21 mouse cellular contexts compared by ENCODE assay signal in genomic region chr1:87520467-87520866, GRCm38 (mm10). TPM values are rescaled to one million over a fixed set of nuclear protein-coding genes. Genes with fewer than 3 reads are reported as not detected.
A peak's percentile ranks its signal among the peaks of the same experiment; 100 is the strongest.
DNase-seq lines count a peak whose midpoint lies in the region; ATAC-seq lines count a peak whose summit lies in the region.
"Had no signal": no experiment of that assay in that cellular context is flagged by ENCODE, and none has a peak within 500 bp of the region (broad histone marks: within the 10 kb centered on the region; RNA-seq: fewer than 3 reads in every experiment).

No protein-coding gene starts in this region.

- no peaks in the 10 kb centered on the region for H3K4me1 ChIP-seq in heart, embryonic 13.5 days
- no peaks in the 10 kb centered on the region for H3K4me1 ChIP-seq in lung, embryonic 15.5 days
- no peaks in the 10 kb centered on the region for H3K4me1 ChIP-seq in embryonic facial prominence, embryonic 14.5 days (ENCODE audit: control insufficient read depth, insufficient read depth, low read length)
- no peaks in the 10 kb centered on the region for H3K4me1 ChIP-seq in limb, embryonic 15.5 days
- H3K4me1 ChIP-seq: liver, embryonic 15.5 days had no signal

- H3K4me3 ChIP-seq in heart, embryonic 13.5 days = no peak overlapping the region
- H3K4me3 ChIP-seq in lung, embryonic 15.5 days = no peak overlapping the region
- H3K4me3 ChIP-seq in embryonic facial prominence, embryonic 14.5 days (ENCODE audit: low read depth, low read length) = no peak overlapping the region
- no peak overlapping the region for H3K4me3 ChIP-seq in limb, embryonic 15.5 days
- H3K4me3 ChIP-seq: liver, embryonic 15.5 days had no signal

- no peaks in the 10 kb centered on the region for H3K27me3 ChIP-seq in heart, embryonic 13.5 days (replicated peaks)
- no peaks in the 10 kb centered on the region for H3K27me3 ChIP-seq in lung, embryonic 15.5 days
- H3K27me3 ChIP-seq in embryonic facial prominence, embryonic 14.5 days (replicated peaks; ENCODE audit: control insufficient read depth, insufficient read depth, low read length) = no peaks in the 10 kb centered on the region
- H3K27me3 ChIP-seq in limb, embryonic 15.5 days = 0 out of 2 replicates have a peak, but pooled peaks cover 3% of the 10 kb centered on the region
- H3K27me3 ChIP-seq: liver, embryonic 15.5 days had no signal

- no peak for ATAC-seq in heart, embryonic 13.5 days (ENCODE audit: extremely low read depth, insufficient number of reproducible peaks, low FRiP score, low TSS enrichment)
- ATAC-seq in lung, embryonic 15.5 days (ENCODE audit: borderline replicate concordance, extremely low read depth, low FRiP score, low TSS enrichment) = no peak
- ATAC-seq in embryonic facial prominence, embryonic 14.5 days (ENCODE audit: low read depth) = no peak
- no peak for ATAC-seq in limb, embryonic 15.5 days (ENCODE audit: insufficient number of reproducible peaks, low FRiP score, low TSS enrichment, low read depth)
- ATAC-seq: CD4-positive, CD25-positive, alpha-beta regulatory T cell, adult 4 months had no signal

- H3K36me3 ChIP-seq in heart, embryonic 13.5 days = no peaks in the 10 kb centered on the region
- no peaks in the 10 kb centered on the region for H3K36me3 ChIP-seq in lung, embryonic 15.5 days
- no peaks in the 10 kb centered on the region for H3K36me3 ChIP-seq in embryonic facial prominence, embryonic 14.5 days (ENCODE audit: control insufficient read depth, insufficient read depth, low read length)
- no peaks in the 10 kb centered on the region for H3K36me3 ChIP-seq in limb, embryonic 15.5 days
- H3K36me3 ChIP-seq: liver, embryonic 15.5 days had no signal

- intact Hi-C loops in heart, postnatal 36 days (cut with DNase I) = no loop called here

- H3K4me2 ChIP-seq in heart, embryonic 13.5 days = peak overlapping the region; percentile 25
- H3K4me2 ChIP-seq in lung, embryonic 15.5 days = peak overlapping the region; percentile 24
- peak overlapping the region; percentile 36; the same call in 1 of the 2 replicates for H3K4me2 ChIP-seq in embryonic facial prominence, embryonic 14.5 days (ENCODE audit: low read depth, low read length)
- 0 out of 2 replicates have a peak overlapping the region, but pooled peaks have one; percentile 17 for H3K4me2 ChIP-seq in limb, embryonic 15.5 days
- H3K4me2 ChIP-seq: liver, embryonic 15.5 days had no signal

- no peak for DNase-seq in heart, postnatal 36 days
- DNase-seq in lung, postnatal 36 days = no peak
- no peak for DNase-seq in embryonic facial prominence, embryonic 14.5 days (ENCODE audit: low spot score)
- no peak for DNase-seq in cerebellum, postnatal 10 days
- DNase-seq: adrenal gland, postnatal 14 days; cerebellum, adult 9-11 months; kidney, adult 11 months; kidney, postnatal 25 days; left cerebral cortex, postnatal 4 days; lung, postnatal 4 days; thymus, adult 18-20 months had no signal

- no peak overlapping the region for H3K9ac ChIP-seq in heart, embryonic 13.5 days
- H3K9ac ChIP-seq in lung, embryonic 15.5 days = no peak overlapping the region
- H3K9ac ChIP-seq in embryonic facial prominence, embryonic 14.5 days (ENCODE audit: low read depth, low read length) = no peak overlapping the region
- H3K9ac ChIP-seq in limb, embryonic 15.5 days = no peak overlapping the region
- H3K9ac ChIP-seq: liver, embryonic 15.5 days had no signal

- no peak overlapping the region for H3K27ac ChIP-seq in heart, embryonic 13.5 days (replicated peaks)
- H3K27ac ChIP-seq in lung, embryonic 15.5 days = no peak overlapping the region
- H3K27ac ChIP-seq in embryonic facial prominence, embryonic 14.5 days (replicated peaks; ENCODE audit: low read depth, low read length) = no peak overlapping the region
- H3K27ac ChIP-seq in limb, embryonic 15.5 days = no peak overlapping the region
- H3K27ac ChIP-seq: liver, embryonic 15.5 days had no signal

- H3K9me3 ChIP-seq in heart, embryonic 13.5 days = no peaks in the 10 kb centered on the region
- H3K9me3 ChIP-seq in lung, embryonic 15.5 days = no peaks in the 10 kb centered on the region
- H3K9me3 ChIP-seq in embryonic facial prominence, embryonic 14.5 days (ENCODE audit: control insufficient read depth, low read length) = no peaks in the 10 kb centered on the region
- H3K9me3 ChIP-seq in limb, embryonic 15.5 days = no peaks in the 10 kb centered on the region
- H3K9me3 ChIP-seq: liver, embryonic 15.5 days had no signal

RNA-seq across cellular contexts. Expression of gene Neu2, which starts 10.8 kb away (rescaled TPM):
- 0.09 TPM in 1 of 2 replicates, not detected in the other for polyA plus RNA-seq in heart, embryonic 13.5 days (2015; fragmentation: Nextera tagmentation; extraction: Ambion mirVana)
- not detected for total RNA-seq in heart, postnatal 36 days (2021)
- polyA plus RNA-seq in lung, embryonic 15.5 days (2015; fragmentation: Nextera tagmentation; extraction: Ambion mirVana) = 2.9 TPM in 2 replicates
- polyA plus RNA-seq in embryonic facial prominence, embryonic 14.5 days (2014; fragmentation: Nextera tagmentation; extraction: Ambion mirVana) = not detected in 2 replicates
- not detected in 2 replicates for polyA plus RNA-seq in limb, embryonic 15.5 days (2015; fragmentation: Nextera tagmentation; extraction: Ambion mirVana)
- total RNA-seq: adrenal gland, postnatal 14 days; MEL had no signal
- polyA plus RNA-seq: CD4-positive, CD25-positive, alpha-beta regulatory T cell, adult 4 months; heart, postnatal 0 days had no signal

RNA-seq across cellular contexts. Expression of gene Snorc, which starts 50.4 kb away (rescaled TPM):
- not detected in 2 replicates for polyA plus RNA-seq in heart, embryonic 13.5 days (2015; fragmentation: Nextera tagmentation; extraction: Ambion mirVana)
- not detected for total RNA-seq in heart, postnatal 36 days (2021)
- not detected in 2 replicates for polyA plus RNA-seq in lung, embryonic 15.5 days (2015; fragmentation: Nextera tagmentation; extraction: Ambion mirVana)
- 19.9 and 30.6 TPM in 2 replicates for polyA plus RNA-seq in embryonic facial prominence, embryonic 14.5 days (2014; fragmentation: Nextera tagmentation; extraction: Ambion mirVana)
- polyA plus RNA-seq in limb, embryonic 15.5 days (2015; fragmentation: Nextera tagmentation; extraction: Ambion mirVana) = 46.8 and 84.6 TPM in 2 replicates
- total RNA-seq: adrenal gland, postnatal 14 days; layer of hippocampus, postnatal 14 days; left cerebral cortex, postnatal 4 days; MEL had no signal
- polyA plus RNA-seq: CD4-positive, CD25-positive, alpha-beta regulatory T cell, adult 4 months; gonadal fat pad, adult 2 months; heart, postnatal 0 days; small intestine, adult 2 months had no signal

RNA-seq across cellular contexts. Expression of gene Ngef, which starts 53.2 kb away (rescaled TPM):
- 0.31 and 0.41 TPM in 2 replicates for polyA plus RNA-seq in heart, embryonic 13.5 days (2015; fragmentation: Nextera tagmentation; extraction: Ambion mirVana)
- total RNA-seq in heart, postnatal 36 days (2021) = under 1 TPM; 0.14 to 0.22 TPM
- 3.6 and 3.8 TPM in 2 replicates for polyA plus RNA-seq in lung, embryonic 15.5 days (2015; fragmentation: Nextera tagmentation; extraction: Ambion mirVana)
- polyA plus RNA-seq in embryonic facial prominence, embryonic 14.5 days (2014; fragmentation: Nextera tagmentation; extraction: Ambion mirVana) = 2.1 and 2.5 TPM in 2 replicates
- 2.4 and 3.0 TPM in 2 replicates for polyA plus RNA-seq in limb, embryonic 15.5 days (2015; fragmentation: Nextera tagmentation; extraction: Ambion mirVana)
- total RNA-seq: MEL had no signal
- polyA plus RNA-seq: CD4-positive, CD25-positive, alpha-beta regulatory T cell, adult 4 months had no signal

Comparison
In these comparisons a context has a peak if more than half of its experiments do, and no peak if none do; other contexts are left out.
1. RNA of gene Snorc, which starts 50.4 kb away (polyA plus RNA-seq): 46.8 to 84.6 TPM in limb, embryonic 15.5 days and 19.9 to 30.6 TPM in embryonic facial prominence, embryonic 14.5 days; not detected in lung, embryonic 15.5 days and not detected in heart, embryonic 13.5 days; every median in the first group is over 10 times any median in the second.
2. Peak in every context shown above with its lines, with median percentiles within 50 percentile points of each other: H3K4me2 ChIP-seq.